Mouse (Mus musculus) hindbrain, embryonic 11.5 days (tissue): Measurements from ENCODE around the gene Timm8a1. TPM values are rescaled to one million over a fixed set of nuclear protein-coding genes. Genes with fewer than 3 reads are reported as not detected.
"Not testable (repeated sequence)": the region's sequence is repeated elsewhere in the genome, so short reads cannot be mapped to it uniquely, and the experiment has no call there.

Experiments used
- ATAC-seq: fragments of 200-750 bp; cut with Nextera tagmentation; 2 replicates; pipeline ENCODE4 v1.8.0; 2017; ENCODE audit warnings: mild to moderate bottlenecking, moderate TSS enrichment, moderate library complexity; ENCODE audit not compliant: low FRiP score
- DNase-seq: peaks from one replicate; pipeline ENCODE4 v3.0.0-alpha.2; 2015; ENCODE audit warnings: low spot score
- H3K27ac ChIP-seq: fragments of 300-500 bp; sonication (generic); 2 replicates; pipeline ENCODE4 v1.5.1; 2014; ENCODE audit warnings: mild to moderate bottlenecking, low read depth, low read length
- H3K27me3 ChIP-seq: fragments of 300-500 bp; sonication (generic); 2 replicates; pipeline ENCODE4 v1.6.1; 2014; ENCODE audit warnings: mild to moderate bottlenecking, low read length, moderate library complexity, mixed read lengths; ENCODE audit not compliant: control insufficient read depth, insufficient read depth
- H3K36me3 ChIP-seq: fragments of 300-500 bp; sonication (generic); 2 replicates; pipeline ENCODE4 v1.6.1; 2014; ENCODE audit warnings: mild to moderate bottlenecking, low read length, moderate library complexity, mixed read lengths; ENCODE audit not compliant: control insufficient read depth, insufficient read depth
- H3K4me1 ChIP-seq: fragments of 300-500 bp; sonication (generic); replicated peaks from 2 replicates; pipeline ENCODE4 v1.6.1; 2014; ENCODE audit warnings: low read length, mixed read lengths; ENCODE audit not compliant: control insufficient read depth, insufficient read depth
- H3K4me2 ChIP-seq: fragments of 300-500 bp; sonication (generic); replicated peaks from 2 replicates; pipeline ENCODE4 v1.6.1; 2014; ENCODE audit warnings: mild to moderate bottlenecking, low read depth, low read length
- H3K4me3 ChIP-seq: fragments of 300-500 bp; sonication (generic); 2 replicates; pipeline ENCODE4 v1.5.1; 2014; ENCODE audit warnings: low read depth, low read length
- H3K9ac ChIP-seq: fragments of 300-500 bp; sonication (generic); 2 replicates; pipeline ENCODE4 v1.6.1; 2014; ENCODE audit warnings: low read depth, low read length
- H3K9me3 ChIP-seq: fragments of 300-500 bp; sonication (generic); 2 replicates; pipeline ENCODE4 v1.6.1; 2016; ENCODE audit warnings: low read length; ENCODE audit not compliant: control insufficient read depth
- WGBS: fragments of 180-500 bp; shearing (Covaris S2); extraction: QIAGEN DNeasy Blood & Tissue Kit; methylation state at CpG from one replicate; pipeline ENCODE4 v1.1.7; 2014; 5-methylcytosine and 5-hydroxymethylcytosine counted together
- polyA plus RNA-seq: library from polyadenylated mRNA; unstranded; fragments of >200 nt; fragmentation: Nextera tagmentation; extraction: Ambion mirVana; gene quantifications from 2 replicates; pipeline ENCODE4 v1.2.1, GENCODE M21; 2014

Timm8a1 gene
- polyA plus RNA-seq, 1 experiment from 2014 or later, result 59.6 TPM

DNA sequence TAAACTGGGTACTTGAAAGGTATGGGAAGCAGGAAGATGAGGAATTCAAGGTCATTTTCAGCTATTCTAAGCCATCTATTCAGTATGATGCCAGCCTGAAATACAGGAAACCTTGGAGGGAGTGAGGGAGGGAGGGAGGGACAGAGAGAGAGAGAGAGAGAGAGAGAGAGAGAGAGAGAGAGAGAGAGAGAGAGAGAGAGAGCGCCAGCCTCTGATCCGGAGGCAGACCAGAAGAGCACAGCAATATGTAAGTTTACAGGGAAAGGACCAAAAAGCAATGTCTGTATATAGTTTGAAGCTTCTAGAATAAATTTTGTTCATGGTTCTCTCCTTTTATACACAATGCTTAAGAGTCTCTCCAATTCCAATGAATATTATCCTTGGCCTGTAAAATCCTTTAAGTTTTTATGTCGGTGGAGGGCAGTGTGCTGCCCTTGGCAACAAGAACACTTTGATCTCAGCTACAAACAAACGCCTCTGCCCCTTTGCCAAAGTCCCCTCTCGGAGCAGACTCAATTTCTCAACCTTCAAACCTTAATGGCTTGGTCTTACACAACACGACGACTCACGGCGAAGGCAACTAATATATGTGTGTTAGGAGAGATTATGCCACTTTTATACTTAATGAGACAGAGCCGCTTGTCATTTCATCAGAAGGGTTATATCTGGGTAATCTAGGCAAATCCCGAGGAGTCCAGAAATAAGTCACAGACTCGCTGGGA is 1.1 kb downstream of the Timm8a1 start:
- Histone ChIP-seq H3K4me2 (peak overlapping the region; percentile 60), H3K9me3 (no peaks in the 10 kb centered on the region), H3K4me3 (peak overlapping the region; percentile 48), H3K27ac (no peak overlapping the region), H3K27me3 (no peaks in the 10 kb centered on the region), H3K9ac (peak overlapping the region; percentile 45), H3K4me1 (no peaks in the 10 kb centered on the region), H3K36me3 (no peaks in the 10 kb centered on the region)
- 23% methylated on average over 12 of the region's 12 CpGs for WGBS
- DNase-seq, result no peak
- no peak for ATAC-seq

DNA sequence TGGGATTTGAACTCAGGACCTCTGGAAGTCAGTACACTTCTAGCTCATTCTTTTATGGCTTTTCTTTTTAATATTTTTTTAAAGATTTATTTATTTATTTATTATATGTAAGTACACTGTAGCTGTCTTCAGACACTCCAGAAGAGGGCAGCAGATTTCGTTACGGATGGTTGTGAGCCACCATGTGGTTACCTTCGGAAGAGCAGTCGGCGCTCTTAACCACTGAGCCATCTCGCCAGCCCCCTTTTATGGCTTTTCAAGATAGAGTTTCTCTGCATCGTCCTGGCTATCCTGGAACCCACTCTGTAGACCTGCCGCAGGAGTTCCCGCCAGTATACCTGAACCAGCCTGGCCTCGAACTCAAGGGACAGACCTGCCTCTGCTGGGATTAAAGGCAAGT is 1.9 kb downstream of the Timm8a1 start:
- not testable (repeated sequence) for H3K9me3 ChIP-seq, H3K4me1 ChIP-seq, H3K4me2 ChIP-seq, H3K36me3 ChIP-seq, ATAC-seq, H3K9ac ChIP-seq, H3K4me3 ChIP-seq, DNase-seq, H3K27me3 ChIP-seq, H3K27ac ChIP-seq
- WGBS, result 87% methylated on average over 10 of the region's 10 CpGs

DNA sequence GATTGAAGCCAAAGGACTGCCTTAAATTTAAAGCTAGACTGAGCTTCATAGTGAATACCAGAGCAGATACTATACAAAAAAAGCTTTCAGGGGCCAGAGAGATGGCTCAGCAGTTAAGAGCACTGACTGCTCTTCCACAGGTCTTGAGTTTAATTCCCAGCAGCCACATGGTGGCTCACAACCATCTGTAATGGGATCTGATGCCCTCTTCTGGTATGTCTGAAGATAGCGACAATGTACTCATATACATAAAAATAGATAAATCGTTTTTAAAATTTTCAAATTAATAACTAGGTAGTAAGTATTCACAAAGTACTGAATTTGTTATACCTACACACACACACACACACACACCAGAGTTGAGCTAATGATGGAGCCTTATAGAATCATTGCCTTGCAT is 8.3 kb downstream of the Timm8a1 start:
- H3K4me1 ChIP-seq, result no peaks in the 10 kb centered on the region
- WGBS, result 87% methylated on average over 2 of the region's 2 CpGs
- no peak for ATAC-seq

DNA sequence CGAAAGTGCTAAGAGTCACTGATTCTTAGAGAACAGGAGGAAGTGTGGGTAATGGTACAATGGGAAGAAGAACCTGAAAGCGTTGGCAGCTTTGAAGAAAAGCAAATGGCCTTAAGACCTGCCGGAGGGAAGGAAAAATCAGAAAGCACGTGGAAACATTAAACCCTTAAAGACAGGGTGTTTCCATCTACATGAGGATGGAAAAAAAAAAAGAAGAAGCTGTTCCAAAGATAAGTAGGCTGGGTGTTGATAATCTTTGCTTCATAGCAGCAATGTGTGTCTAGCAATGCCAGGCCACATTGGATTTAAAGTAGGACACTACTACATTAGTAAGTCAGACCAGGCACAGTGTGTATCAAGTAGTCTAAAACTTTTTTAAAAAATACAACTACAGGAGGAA is 16.4 kb downstream of the Timm8a1 start:
- Histone ChIP-seq H3K4me1 (no peaks in the 10 kb centered on the region), H3K27me3 (no peaks in the 10 kb centered on the region), H3K4me3 (no peak overlapping the region), H3K9ac (no peak overlapping the region), H3K27ac (no peak overlapping the region), H3K9me3 (no peaks in the 10 kb centered on the region), H3K36me3 (no peaks in the 10 kb centered on the region), H3K4me2 (no peak overlapping the region)
- ATAC-seq (no peak), DNase-seq (no peak)
- WGBS, result 88% methylated on average over 4 of the region's 4 CpGs

More for the DNA sequence above, 8.3 kb downstream of the Timm8a1 start:
- Histone ChIP-seq H3K36me3 (no peaks in the 10 kb centered on the region), H3K4me2 (no peak overlapping the region), H3K4me3 (no peak overlapping the region), H3K27ac (no peak overlapping the region), H3K9me3 (no peaks in the 10 kb centered on the region), H3K27me3 (no peaks in the 10 kb centered on the region), H3K9ac (no peak overlapping the region)
- no peak for DNase-seq

DNA sequence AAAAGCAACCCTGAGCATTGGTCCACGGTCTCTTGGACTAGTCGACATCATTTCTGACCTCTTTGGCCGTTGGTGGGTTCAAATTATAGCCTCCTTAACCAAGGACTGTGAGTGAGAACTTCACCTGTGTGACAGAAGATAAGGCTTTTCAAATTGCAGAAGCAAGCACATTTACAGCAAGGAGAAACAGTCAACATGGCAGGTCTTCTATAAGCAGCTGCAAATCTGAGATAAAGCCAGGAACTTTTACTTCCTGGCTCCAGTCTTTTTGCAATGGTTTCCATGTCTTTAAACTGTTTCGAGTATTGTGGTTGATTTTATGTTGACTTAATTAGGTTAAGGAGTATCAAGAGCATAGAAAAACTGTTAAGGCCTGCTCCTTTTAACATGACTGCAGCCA is 17.9 kb downstream of the Timm8a1 start:
- DNase-seq, result no peak
- Histone ChIP-seq H3K36me3 (no peaks in the 10 kb centered on the region), H3K9me3 (no peaks in the 10 kb centered on the region), H3K4me2 (no peak overlapping the region), H3K27me3 (no peaks in the 10 kb centered on the region), H3K9ac (no peak overlapping the region), H3K27ac (no peak overlapping the region), H3K4me3 (no peak overlapping the region), H3K4me1 (no peaks in the 10 kb centered on the region)
- WGBS, result 76% methylated on average over 4 of the region's 4 CpGs
- no peak for ATAC-seq

DNA sequence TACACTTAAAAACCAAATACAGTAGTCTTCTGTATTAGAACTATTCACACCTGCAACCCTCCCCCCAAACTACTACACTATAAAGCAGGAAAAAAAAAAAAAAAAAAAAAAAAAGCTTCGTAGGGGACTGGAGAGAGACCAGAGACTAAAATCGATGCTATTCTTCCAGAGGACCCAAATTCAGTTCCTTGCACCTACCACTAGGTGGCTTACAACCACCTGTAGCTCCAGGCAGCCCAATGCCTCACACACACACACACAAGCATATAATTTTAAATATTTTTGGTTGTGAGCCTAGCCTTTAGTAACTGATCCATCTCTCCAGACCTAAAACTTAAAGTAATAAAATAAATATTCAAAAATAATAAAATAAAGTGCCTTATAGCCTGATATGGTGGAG is 32.2 kb downstream of the Timm8a1 start:
- Histone ChIP-seq H3K27me3 (no peaks in the 10 kb centered on the region), H3K4me2 (no peak overlapping the region), H3K9me3 (no peaks in the 10 kb centered on the region), H3K9ac (no peak overlapping the region), H3K36me3 (no peaks in the 10 kb centered on the region), H3K4me3 (no peak overlapping the region), H3K4me1 (no peaks in the 10 kb centered on the region), H3K27ac (no peak overlapping the region)
- ATAC-seq (no peak), DNase-seq (peak; percentile 1)
- WGBS, result 53% methylated on average over 2 of the region's 2 CpGs

DNA sequence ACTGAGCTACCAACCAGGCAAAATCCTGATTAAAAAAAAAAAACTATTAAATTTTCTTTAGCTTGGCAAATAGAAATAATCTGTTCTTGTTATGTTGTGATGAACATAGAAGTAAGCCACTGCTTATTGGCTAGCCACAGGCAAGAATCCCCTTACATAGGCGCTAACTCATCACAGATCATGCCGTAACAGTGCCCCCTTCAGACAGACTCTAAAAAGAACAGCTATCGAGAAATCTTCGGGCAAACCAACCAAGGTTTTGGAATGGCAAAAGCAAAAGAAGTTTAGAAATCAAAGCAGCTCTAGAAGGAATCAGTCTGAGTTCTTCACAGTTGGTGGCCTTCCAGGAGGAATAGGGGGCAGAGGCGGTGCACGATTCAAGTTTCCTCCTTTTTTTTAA is 33.7 kb downstream of the Timm8a1 start:
- WGBS, result 69% methylated on average over 6 of the region's 6 CpGs
- Histone ChIP-seq H3K4me3 (no peak overlapping the region), H3K4me2 (no peak overlapping the region), H3K27me3 (no peaks in the 10 kb centered on the region), H3K36me3 (no peaks in the 10 kb centered on the region), H3K9me3 (no peaks in the 10 kb centered on the region), H3K27ac (no peak overlapping the region), H3K9ac (no peak overlapping the region), H3K4me1 (no peaks in the 10 kb centered on the region)
- DNase-seq (no peak), ATAC-seq (no peak)

DNA sequence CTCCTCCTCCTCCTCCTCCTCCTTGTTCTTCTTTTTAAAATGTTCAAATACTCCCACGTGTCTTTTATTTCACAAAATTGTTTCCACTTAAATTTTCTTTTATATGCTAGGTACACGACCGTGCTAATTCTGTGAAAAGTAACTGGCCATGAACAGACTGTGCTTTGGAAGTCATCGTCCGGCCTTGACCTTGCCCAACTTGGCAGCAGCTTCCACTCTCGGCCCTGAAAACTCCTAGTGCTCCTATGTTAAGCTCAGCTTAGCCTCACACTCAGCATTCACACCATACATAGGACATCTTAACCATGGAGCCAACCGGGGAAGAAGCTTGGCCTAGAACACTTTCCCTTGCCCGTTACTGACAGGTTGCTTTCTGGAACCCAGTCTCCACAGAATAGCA is 41.0 kb downstream of the Timm8a1 start:
- H3K4me3 ChIP-seq, result no peak overlapping the region
- H3K4me1 ChIP-seq, result no peaks in the 10 kb centered on the region
- no peak overlapping the region for H3K9ac ChIP-seq
- no peak overlapping the region for H3K4me2 ChIP-seq
- WGBS, result 86% methylated on average over 8 of the region's 8 CpGs
- H3K27me3 ChIP-seq, result no peaks in the 10 kb centered on the region
- no peak for DNase-seq
- no peak overlapping the region for H3K27ac ChIP-seq
- no peaks in the 10 kb centered on the region for H3K9me3 ChIP-seq
- no peak for ATAC-seq
- no peaks in the 10 kb centered on the region for H3K36me3 ChIP-seq
